Mouse (Mus musculus): Measurements from ENCODE around the gene Gtf2e1.

- no peak for TF ChIP-seq CTCF (IDR thresholded peaks at IDR 0.05; ENCODE audit: borderline replicate concordance, control insufficient read depth, extremely low read depth, insufficient read depth, low read length, poor library complexity)
- TF ChIP-seq POLR2A (IDR thresholded peaks at IDR 0.05; ENCODE audit: control insufficient read depth, extremely low read depth, insufficient read depth, low read length, poor library complexity) = no peak
These were observed 21.9 kb downstream of the Gtf2e1 start for GRCm38 (mm10) chr16:37517596-37518211.
